Mouse (Mus musculus) spleen, adult 2 months (tissue): ENCODE measurements around the gene Milr1.

Experiments used
- CTCF ChIP-seq: fragments of 200-500 bp; IDR thresholded peaks from 2 replicates; pipeline ENCODE4 v1.5.1; 2011; ENCODE audit warnings: mild to moderate bottlenecking, inconsistent platforms; ENCODE audit not compliant: insufficient read depth, insufficient read length, insufficient replicate concordance; ENCODE audit errors: extremely low read depth
- POLR2A ChIP-seq: fragments of 200-500 bp; IDR thresholded peaks from 2 replicates; pipeline ENCODE4 v1.6.1; 2011; ENCODE audit warnings: low read depth, low read length, inconsistent platforms

DNA sequence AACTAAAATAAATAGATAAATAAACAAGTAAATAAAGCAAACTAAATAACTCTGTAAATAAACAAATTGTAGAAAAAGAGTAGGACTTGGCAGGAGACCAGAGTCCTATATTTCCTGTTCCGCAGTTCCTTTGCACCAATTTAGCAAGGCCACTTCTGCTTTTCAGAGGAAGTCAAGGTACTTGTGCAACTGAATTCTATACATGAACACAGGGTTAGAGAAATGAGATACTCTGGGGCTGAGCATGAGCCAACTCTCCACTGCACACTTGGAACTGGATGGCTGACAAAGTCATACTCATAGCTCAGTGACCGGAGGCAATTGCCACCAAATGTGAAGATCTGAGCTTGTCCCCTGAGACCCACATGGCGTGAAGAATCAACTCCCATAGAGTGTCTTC is 8.0 kb downstream of the Milr1 start:
- peak; percentile 8; the same call in 1 of the 2 replicates for TF ChIP-seq POLR2A
- no peak for TF ChIP-seq CTCF
